Mouse (Mus musculus) natural killer cell, adult 2 months (primary cell): ENCODE data around the gene Rbm4b.

Experiments used
- DNase-seq, 2 experiments: peaks; one replicate each; pipeline ENCODE4 v3.0.0; 2022; ENCODE audit warnings: low spot score in 2 of 2

Gene Rbm4b

DNA sequence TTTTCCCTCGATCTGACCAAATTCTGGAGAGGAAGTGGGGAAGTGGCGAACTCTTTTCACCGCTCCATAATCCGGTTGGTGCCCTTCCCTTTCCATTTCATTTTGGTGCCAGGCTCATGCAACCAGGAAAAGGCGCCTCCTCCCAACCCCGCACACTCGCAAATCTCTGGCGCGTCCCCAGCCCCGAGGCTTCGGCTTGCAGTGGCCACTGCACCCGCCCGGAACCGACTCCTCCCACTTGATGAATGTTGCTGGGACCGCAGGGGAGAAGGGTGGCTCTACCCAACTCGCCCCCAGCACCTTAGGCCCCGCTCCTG, 54.4 kb downstream of the Rbm4b start:
- DNase-seq = no peak

DNA sequence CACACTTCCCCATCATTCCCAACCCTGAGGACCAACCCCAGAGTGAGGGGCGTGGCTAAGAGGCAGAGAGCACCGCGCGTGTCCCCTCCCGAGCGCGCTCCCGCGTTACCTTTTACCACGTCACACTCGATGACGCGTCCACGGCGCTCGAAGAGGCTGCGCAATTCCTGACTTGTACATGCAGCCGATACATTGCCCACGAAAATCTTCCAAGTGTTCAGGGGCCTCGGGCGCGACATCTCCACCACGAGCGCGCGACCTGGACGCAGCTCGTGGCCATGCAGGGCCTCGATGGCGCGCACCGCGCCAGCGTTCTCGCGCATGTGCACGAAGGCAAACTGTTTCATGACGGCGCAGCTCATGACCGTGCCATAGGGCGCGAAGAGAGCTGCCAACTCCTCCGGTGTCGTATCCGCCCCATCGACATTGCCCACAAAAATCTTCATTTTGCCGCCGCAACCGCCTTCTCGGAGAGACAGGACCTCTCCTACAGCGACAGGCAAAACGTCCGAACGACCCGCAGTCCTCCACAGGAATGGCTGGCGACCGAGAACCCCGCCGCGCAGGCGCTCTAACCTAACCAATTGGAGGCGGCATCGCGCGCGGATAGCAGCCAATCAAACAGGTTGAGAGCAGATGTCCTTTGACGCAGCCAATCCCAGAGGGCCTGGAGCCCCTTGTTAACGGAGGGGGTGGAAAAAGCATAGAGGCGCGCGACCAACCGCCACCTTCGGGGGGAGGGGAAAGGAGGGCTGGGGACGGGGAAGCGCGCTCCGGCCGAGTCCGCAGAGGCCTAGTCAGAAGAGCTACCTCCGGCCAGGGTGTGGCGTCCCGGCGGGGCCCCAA, 55.0 kb downstream of the Rbm4b start, which contains the start of the genes Gm21992 and Rbm14:
Gm21992 (minus strand) TSS at position 550 of the 846 bp plus-strand sequence.
Rbm14 (minus strand) TSS at position 572 of the 846 bp plus-strand sequence.
- DNase-seq = peak; percentile 96 to 97

DNA sequence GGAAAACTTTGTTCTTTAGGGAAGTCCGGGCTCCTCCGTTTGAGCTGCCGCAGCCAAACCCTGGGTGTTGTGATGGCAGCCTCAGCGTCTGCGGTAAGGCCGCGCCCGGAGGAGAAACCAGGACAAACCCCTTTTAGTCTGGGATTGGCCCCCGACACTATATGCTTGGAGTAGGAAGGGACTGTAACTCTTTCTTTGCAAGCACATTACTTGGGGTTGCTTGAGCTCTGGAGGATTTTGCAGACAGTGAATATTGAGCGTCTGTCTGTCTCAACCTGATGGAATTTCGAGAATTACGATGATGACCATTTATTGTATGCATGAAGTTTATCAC, 55.6 kb downstream of the Rbm4b start:
- DNase-seq = no peak

DNA sequence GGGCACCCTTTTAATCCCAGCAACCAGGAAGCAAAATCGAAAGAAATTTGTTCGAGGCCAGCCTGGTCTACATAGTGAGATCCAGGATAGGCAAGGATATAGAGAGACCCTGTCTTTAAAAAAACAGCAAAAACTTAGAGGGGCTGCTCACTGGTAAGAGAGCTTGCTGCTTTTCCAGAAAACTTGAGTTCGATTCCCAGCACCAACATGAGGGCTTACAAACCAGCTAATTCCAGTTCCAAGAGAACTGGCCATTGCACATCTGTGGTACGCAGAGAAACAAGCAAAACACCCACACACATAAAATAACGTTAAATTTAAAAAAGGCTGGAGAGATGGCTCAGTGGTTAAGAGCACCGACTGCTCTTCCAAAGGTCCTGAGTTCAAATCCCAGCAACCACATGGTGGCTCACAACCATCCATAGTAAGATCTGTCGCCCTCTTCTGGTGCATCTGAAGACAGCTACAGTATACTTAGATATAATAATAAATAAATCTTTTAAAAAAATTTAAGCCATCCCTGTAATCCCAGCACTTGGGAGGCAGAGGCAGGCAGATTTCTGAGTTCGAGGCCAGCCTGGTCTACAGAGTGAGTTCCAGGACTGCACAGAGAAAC, 56.1 kb downstream of the Rbm4b start:
- DNase-seq = peak; percentile 9 to 10

DNA sequence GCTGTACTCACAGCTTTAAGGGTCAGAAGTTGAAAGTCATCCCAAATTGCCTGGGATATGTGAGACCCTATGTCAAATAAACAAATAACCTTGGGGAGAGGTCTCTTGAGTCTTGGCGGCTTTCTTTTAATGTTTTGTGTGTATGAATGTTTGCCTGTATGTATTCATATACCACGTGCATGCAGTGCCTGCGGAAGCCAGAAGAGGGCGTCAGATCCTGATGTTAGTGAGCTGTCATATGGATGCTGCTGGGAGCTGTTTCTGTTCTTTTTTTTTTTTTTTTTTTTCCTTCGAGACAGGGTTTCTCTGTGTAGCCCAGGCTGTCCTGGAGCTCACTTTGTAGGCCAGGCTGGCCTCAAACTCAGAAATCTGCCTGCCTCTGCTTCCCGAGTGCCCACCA, 56.7 kb downstream of the Rbm4b start:
- DNase-seq = peak; percentile 21 to 43
